Mouse (Mus musculus) midbrain, embryonic 16.5 days (tissue): ENCODE measurements around the gene Grip1. TPM values are rescaled to one million over a fixed set of nuclear protein-coding genes. Genes with fewer than 3 reads are reported as not detected.

Experiments
- ATAC-seq: fragments of 200-750 bp; cut with Nextera tagmentation; 2 replicates; pipeline ENCODE4 v1.8.0; 2017; ENCODE audit warnings: moderate TSS enrichment
- H3K27ac ChIP-seq: fragments of 300-500 bp; sonication (generic); 2 replicates; pipeline ENCODE4 v1.5.1; 2014; ENCODE audit warnings: mild to moderate bottlenecking, low read length, mixed read lengths
- H3K27me3 ChIP-seq: fragments of 300-500 bp; sonication (generic); 2 replicates; pipeline ENCODE4 v1.6.1; 2014; ENCODE audit warnings: low read depth, low read length, mixed read lengths; ENCODE audit not compliant: control insufficient read depth, insufficient read depth
- H3K36me3 ChIP-seq: fragments of 300-500 bp; sonication (generic); 2 replicates; pipeline ENCODE4 v1.6.1; 2014; ENCODE audit warnings: mild to moderate bottlenecking, low read length, moderate library complexity, mixed read lengths; ENCODE audit not compliant: control insufficient read depth, insufficient read depth
- H3K4me1 ChIP-seq: fragments of 300-500 bp; sonication (generic); 2 replicates; pipeline ENCODE4 v1.6.1; 2014; ENCODE audit warnings: mild to moderate bottlenecking, low read length, mixed read lengths; ENCODE audit not compliant: control insufficient read depth, insufficient read depth
- H3K4me2 ChIP-seq: fragments of 300-500 bp; sonication (generic); 2 replicates; pipeline ENCODE4 v1.6.1; 2014; ENCODE audit warnings: mild to moderate bottlenecking, low read length, mixed read lengths
- H3K4me3 ChIP-seq: fragments of 300-500 bp; sonication (generic); 2 replicates; pipeline ENCODE4 v1.5.1; 2014; ENCODE audit warnings: low read depth, mild to moderate bottlenecking, low read length, moderate library complexity, mixed read lengths
- H3K9ac ChIP-seq: fragments of 300-500 bp; sonication (generic); 2 replicates; pipeline ENCODE4 v1.6.1; 2014; ENCODE audit warnings: low read depth, low read length, mixed read lengths
- H3K9me3 ChIP-seq: fragments of 300-500 bp; sonication (generic); replicated peaks from 2 replicates; pipeline ENCODE4 v1.6.1; 2014; ENCODE audit warnings: mild to moderate bottlenecking, low read length, mixed read lengths; ENCODE audit not compliant: control insufficient read depth, poor library complexity, severe bottlenecking
- WGBS: fragments of 180-500 bp; shearing (Covaris S2); extraction: QIAGEN DNeasy Blood & Tissue Kit; methylation state at CpG from one replicate; pipeline ENCODE4 v1.1.7; 2014; 5-methylcytosine and 5-hydroxymethylcytosine counted together
- polyA plus RNA-seq: library from polyadenylated mRNA; unstranded; fragments of >200 nt; fragmentation: Nextera tagmentation; extraction: Ambion mirVana; gene quantifications from 2 replicates; pipeline ENCODE4 v1.2.1, GENCODE M21; 2015

Gene Grip1
- polyA plus RNA-seq, 1 experiment from 2014 or later: 19.7 TPM

DNA sequence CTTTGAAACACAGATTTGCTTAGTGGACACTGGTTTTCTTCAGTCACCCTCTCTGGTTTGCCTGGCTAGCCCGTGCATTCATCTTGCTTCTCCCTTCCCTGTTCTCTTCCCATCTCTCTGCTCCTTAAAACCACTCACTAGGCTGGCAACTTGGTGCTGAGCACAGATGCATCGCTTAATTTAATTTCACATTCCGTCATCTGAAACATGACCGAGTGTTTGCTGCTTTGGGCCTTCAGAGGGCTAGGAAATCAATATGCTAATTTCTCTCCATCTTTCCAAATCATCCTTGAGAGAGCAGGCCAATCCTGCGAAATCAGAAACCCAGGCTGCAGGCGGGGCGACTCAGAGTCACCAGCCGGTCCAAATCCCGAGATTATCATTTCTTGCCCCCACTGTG lies 270.0 kb downstream of the Grip1 start:
- no peaks in the 10 kb centered on the region for H3K36me3 ChIP-seq
- WGBS: 47% methylated on average over 9 of the region's 9 CpGs
- H3K9ac ChIP-seq: no peak overlapping the region
- H3K9me3 ChIP-seq: no peaks in the 10 kb centered on the region
- no peak overlapping the region for H3K4me2 ChIP-seq
- H3K27ac ChIP-seq: no peak overlapping the region
- peaks cover 3% of the 10 kb centered on the region; the same call in 1 of the 2 replicates for H3K4me1 ChIP-seq
- no peaks in the 10 kb centered on the region for H3K27me3 ChIP-seq
- H3K4me3 ChIP-seq: no peak overlapping the region
- no peak for ATAC-seq

DNA sequence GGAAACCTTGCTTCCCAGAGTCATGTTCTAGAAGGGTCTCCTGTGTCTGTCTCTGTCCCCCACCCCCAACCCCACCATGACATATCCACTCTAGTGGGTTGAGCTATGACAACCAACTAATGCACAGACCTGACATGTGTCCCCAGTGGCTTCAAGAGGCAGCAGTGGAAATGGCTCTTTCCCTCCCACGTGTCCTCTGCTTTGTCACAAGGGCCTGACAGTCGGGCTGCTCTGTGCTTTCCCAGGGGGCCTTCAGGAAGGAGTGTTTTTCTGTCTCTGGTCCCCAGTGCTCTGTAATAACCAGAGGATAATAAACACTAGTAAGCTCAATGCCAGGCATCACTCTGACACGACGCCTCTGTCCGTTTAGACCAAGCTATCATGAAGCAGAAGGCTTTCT lies 271.7 kb downstream of the Grip1 start:
- Histone ChIP-seq H3K27me3 (no peaks in the 10 kb centered on the region), H3K9me3 (no peaks in the 10 kb centered on the region), H3K27ac (no peak overlapping the region), H3K4me3 (no peak overlapping the region), H3K9ac (no peak overlapping the region), H3K4me1 (peaks cover 3% of the 10 kb centered on the region; the same call in 1 of the 2 replicates), H3K4me2 (no peak overlapping the region), H3K36me3 (no peaks in the 10 kb centered on the region)
- 53% methylated on average over 5 of the region's 5 CpGs for WGBS
- ATAC-seq: no peak

DNA sequence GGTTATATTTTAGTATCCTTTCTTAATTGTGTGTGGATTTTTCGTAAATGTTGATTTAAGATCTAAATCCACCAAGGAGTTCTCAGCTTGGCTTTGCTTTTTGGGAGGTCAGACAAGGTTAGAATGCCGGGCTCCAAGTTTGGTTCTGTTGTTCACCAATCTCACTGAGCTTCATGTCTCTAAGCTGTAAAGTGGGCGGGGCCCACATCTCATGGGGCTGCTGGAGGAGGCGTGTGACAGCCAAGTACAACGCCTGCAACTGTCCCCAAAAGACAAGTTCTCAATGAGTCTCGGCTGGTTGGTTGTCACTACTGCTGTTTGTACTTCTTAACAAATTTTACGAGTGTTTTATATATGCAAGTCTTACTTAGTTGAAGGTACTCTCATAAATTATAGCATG lies 272.3 kb downstream of the Grip1 start:
- no peaks in the 10 kb centered on the region for H3K9me3 ChIP-seq
- peaks cover 3% of the 10 kb centered on the region; the same call in 1 of the 2 replicates for H3K4me1 ChIP-seq
- H3K9ac ChIP-seq: no peak overlapping the region
- no peaks in the 10 kb centered on the region for H3K36me3 ChIP-seq
- no peak for ATAC-seq
- no peak overlapping the region for H3K27ac ChIP-seq
- H3K4me2 ChIP-seq: no peak overlapping the region
- WGBS: 79% methylated on average over 7 of the region's 7 CpGs
- H3K27me3 ChIP-seq: no peaks in the 10 kb centered on the region
- H3K4me3 ChIP-seq: no peak overlapping the region

DNA sequence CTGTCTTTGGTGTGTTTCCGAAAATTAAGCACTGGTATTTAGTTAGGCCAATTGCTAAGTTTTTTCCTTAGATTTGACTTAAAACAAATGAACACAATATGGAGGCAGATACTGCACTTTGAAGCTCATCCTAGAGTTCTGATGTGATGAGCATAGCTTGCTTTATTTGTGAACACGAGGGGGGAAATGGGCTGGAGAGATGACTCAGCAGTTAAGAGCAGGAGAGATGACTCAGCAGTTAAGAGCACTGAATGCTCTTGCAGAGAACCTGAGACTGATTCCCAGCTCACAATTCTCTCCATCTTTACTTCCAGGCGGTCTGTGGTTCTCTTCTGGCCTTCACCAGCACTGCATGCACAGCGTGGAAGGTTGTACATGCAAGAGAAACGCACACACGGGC lies 273.3 kb downstream of the Grip1 start:
- Histone ChIP-seq H3K4me3 (no peak overlapping the region), H3K27me3 (no peaks in the 10 kb centered on the region), H3K36me3 (no peaks in the 10 kb centered on the region), H3K27ac (no peak overlapping the region), H3K9me3 (no peaks in the 10 kb centered on the region), H3K9ac (no peak overlapping the region), H3K4me1 (peaks cover 3% of the 10 kb centered on the region; the same call in 1 of the 2 replicates), H3K4me2 (no peak overlapping the region)
- 92% methylated on average over 6 of the region's 6 CpGs for WGBS
- no peak for ATAC-seq

DNA sequence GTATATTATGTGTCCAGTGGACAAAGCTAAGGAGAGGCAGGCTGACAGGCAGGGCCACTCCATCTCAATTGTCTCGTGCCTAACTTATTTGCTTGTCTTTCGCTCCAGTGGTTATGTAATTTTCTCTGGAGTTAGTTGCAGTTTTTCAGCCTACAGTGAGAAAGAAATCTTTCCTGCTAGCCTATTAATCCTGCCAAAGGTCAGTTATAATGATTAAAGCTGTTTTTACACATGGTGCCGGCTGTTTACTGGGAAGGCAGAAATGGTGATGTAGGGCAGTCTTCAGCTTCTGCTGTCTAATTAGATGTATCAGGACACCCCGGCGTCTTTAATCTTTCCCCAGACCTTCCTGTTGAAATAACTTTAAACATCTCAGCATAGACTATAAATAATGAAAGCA lies 276.6 kb downstream of the Grip1 start:
- H3K9ac ChIP-seq: no peak overlapping the region
- 55% methylated on average over 5 of the region's 5 CpGs for WGBS
- no peak overlapping the region for H3K4me3 ChIP-seq
- H3K27me3 ChIP-seq: no peaks in the 10 kb centered on the region
- H3K9me3 ChIP-seq: no peaks in the 10 kb centered on the region
- no peak overlapping the region for H3K27ac ChIP-seq
- no peak overlapping the region for H3K4me2 ChIP-seq
- no peak for ATAC-seq
- H3K4me1 ChIP-seq: no peaks in the 10 kb centered on the region
- H3K36me3 ChIP-seq: no peaks in the 10 kb centered on the region

DNA sequence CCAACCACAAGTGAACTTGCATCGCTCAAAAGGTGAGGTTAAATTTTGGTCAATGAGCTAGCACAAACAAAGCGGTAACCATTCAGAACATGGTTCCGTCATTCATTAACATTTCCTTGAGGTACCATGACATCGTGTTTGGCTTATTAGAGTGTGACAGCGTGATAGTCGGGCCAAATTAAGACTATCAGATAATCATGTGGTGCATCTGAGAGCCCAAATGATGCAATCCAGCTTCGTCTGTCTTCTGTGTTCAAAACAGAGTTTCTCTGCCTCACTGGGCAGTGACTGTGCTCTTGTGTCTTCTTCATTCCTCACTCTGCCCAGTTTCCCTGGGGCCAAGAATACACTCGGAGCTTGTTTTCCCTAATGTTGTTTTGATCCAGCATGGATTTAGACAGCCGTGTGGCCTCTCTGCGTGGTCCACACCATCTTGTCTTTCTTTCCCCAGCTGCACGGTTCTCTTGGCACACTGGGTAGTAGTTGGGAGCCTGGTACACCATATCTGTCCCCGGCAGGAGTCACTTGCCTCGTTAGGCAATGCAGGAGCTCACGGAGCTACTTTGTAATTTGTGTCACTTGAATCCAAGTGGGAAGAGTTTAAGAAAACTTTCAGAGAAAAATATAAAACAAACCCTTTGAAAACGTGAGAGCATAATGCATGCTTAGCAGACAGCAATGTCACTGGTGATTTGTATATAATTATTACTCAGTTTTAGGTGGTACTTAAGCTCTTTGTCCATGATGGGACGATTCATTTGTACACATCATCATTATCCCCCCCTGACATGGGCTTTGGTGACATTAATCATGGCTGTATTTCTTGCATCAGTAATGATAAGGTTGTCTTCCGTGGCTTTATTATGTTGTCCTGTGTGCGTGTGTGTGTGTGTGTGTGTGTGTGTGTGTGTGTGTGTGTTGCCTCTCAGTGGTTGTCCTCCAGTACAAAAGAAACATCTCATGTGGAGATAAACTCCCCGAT lies 281.7 kb downstream of the Grip1 start:
- H3K36me3 ChIP-seq: no peaks in the 10 kb centered on the region
- WGBS: 71% methylated on average over 19 of the region's 19 CpGs
- H3K4me3 ChIP-seq: no peak overlapping the region
- ATAC-seq: no peak
- H3K4me1 ChIP-seq: 0 out of 2 replicates have a peak, but pooled peaks cover 5% of the 10 kb centered on the region
- no peak overlapping the region for H3K27ac ChIP-seq
- H3K9ac ChIP-seq: no peak overlapping the region
- H3K27me3 ChIP-seq: no peaks in the 10 kb centered on the region
- no peak overlapping the region for H3K4me2 ChIP-seq
- no peaks in the 10 kb centered on the region for H3K9me3 ChIP-seq

DNA sequence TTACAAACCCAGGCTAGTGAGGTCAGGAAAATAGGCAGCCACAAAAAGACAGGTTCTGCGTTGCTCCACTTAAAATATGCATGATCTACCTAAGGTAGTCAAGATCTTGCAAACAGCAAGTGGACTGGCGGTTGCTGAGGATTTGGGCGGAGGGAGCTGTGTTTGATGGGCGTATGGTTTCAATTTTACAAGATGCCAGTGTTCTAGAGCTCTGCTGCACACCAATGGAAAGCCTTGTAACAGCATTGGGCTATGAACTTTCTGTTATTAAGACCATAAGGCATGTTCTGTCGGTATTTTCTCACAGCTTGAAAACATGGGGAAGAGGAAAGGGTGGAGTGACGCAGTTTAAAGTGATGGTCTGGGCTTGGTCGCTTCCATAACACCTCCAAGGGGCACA lies 285.8 kb downstream of the Grip1 start:
- H3K9me3 ChIP-seq: no peaks in the 10 kb centered on the region
- no peaks in the 10 kb centered on the region for H3K36me3 ChIP-seq
- H3K9ac ChIP-seq: no peak overlapping the region
- 88% methylated on average over 7 of the region's 7 CpGs for WGBS
- H3K4me3 ChIP-seq: no peak overlapping the region
- no peak overlapping the region for H3K27ac ChIP-seq
- no peak for ATAC-seq
- H3K4me1 ChIP-seq: 0 out of 2 replicates have a peak, but pooled peaks cover 5% of the 10 kb centered on the region
- no peak overlapping the region for H3K4me2 ChIP-seq
- no peaks in the 10 kb centered on the region for H3K27me3 ChIP-seq

DNA sequence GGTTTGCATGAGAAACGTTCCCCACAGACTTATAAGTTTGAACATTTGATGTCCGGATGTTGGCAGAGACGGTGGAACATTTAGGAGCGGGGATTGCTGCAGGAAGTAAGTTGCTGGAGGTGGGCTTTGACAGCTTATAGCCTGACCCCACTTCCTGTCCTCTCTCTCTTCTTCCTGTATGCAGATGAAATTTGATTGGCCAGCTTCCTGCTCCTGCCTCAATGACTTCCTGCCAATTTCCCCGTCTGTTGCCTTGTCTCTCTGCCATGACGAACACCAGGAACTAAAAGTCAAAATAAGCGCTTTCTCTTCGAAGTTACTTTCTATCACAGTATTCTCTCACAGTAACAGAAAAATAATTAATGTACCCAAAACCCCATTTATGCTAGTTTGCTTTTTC lies 289.1 kb downstream of the Grip1 start:
- no peak for ATAC-seq

DNA sequence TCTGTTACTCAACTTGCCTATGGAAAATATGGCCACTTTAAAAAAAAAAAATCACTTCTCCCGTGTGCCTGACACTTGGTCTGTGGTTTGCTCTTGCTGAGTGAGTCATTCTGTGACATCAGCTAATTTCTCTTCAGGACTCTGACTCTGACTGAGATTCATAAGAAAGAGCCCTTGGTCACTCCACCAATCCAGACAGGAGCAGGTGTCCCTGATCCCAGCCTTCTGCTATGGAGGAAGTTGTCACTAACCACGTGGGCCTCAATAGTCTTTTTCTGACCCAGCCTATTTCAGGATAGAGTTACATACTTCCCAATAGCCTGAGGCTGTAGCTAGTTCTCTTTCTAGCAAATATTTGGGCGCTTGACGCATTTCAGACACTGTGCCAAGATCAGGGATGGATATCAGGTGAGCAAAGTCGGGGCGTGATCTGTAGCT lies 298.8 kb downstream of the Grip1 start:
- peaks cover 6% of the 10 kb centered on the region; the same call in 1 of the 2 replicates for H3K4me1 ChIP-seq
- ATAC-seq: no peak
- no peak overlapping the region for H3K4me2 ChIP-seq
- H3K27ac ChIP-seq: no peak overlapping the region
- no peaks in the 10 kb centered on the region for H3K36me3 ChIP-seq
- no peaks in the 10 kb centered on the region for H3K9me3 ChIP-seq
- no peak overlapping the region for H3K4me3 ChIP-seq
- WGBS: 91% methylated on average over 6 of the region's 6 CpGs
- no peak overlapping the region for H3K9ac ChIP-seq
- H3K27me3 ChIP-seq: no peaks in the 10 kb centered on the region

More for the DNA sequence above, 289.1 kb downstream of the Grip1 start:
- Histone ChIP-seq H3K36me3 (no peaks in the 10 kb centered on the region), H3K9me3 (no peaks in the 10 kb centered on the region), H3K4me2 (no peak overlapping the region), H3K4me1 (no peaks in the 10 kb centered on the region), H3K27ac (no peak overlapping the region), H3K4me3 (no peak overlapping the region), H3K27me3 (no peaks in the 10 kb centered on the region), H3K9ac (no peak overlapping the region)
- 87% methylated on average over 8 of the region's 8 CpGs for WGBS
